Mouse (Mus musculus) gastrocnemius, postnatal 10 days (tissue): ENCODE data around the gene Vegfd. TPM values are rescaled to one million over a fixed set of nuclear protein-coding genes. Genes with fewer than 3 reads are reported as not detected.

Source experiments
- DNase-seq: peaks from one replicate; pipeline ENCODE4 v3.0.0; 2021; ENCODE audit warnings: mixed read lengths
- long read RNA-seq, 2 experiments: library from polyadenylated mRNA; stranded (forward); transcript quantifications; one replicate each; pipeline ENCODE4 v2.0.0; 2021
- total RNA-seq, 2 experiments: library from RNA; stranded (reverse); gene quantifications; 2 replicates each; pipeline ENCODE4 v1.2.3; 2021

The Vegfd gene
- total RNA-seq, result 1 to 10 TPM; 2.1 to 3.3 TPM
- long read RNA-seq, experiment 1, partial matches to known transcripts, result 1 of 1 reads
- long read RNA-seq, experiment 1, other reads (novel, unspliced or antisense), result 0 of 1 reads
- long read RNA-seq, experiment 2, partial matches to known transcripts, result 2 of 3 reads
- long read RNA-seq, experiment 2, other reads (novel, unspliced or antisense), result 0 of 3 reads

GRCm38 (mm10) chrX:164373081-164373480 is at the start of gene Vegfd:
TSS of gene Vegfd (plus strand) at chrX:164373378.
- peak; percentile 6 for DNase-seq

- DNase-seq, result no peak
Observed at GRCm38 (mm10) chrX:164323391-164323913, 49.7 kb upstream of the Vegfd start.

GRCm38 (mm10) chrX:164330351-164330750 is 42.8 kb upstream of the Vegfd start:
- DNase-seq, result no peak

GRCm38 (mm10) chrX:164330766-164331165 is 42.4 kb upstream of the Vegfd start:
- no peak for DNase-seq

GRCm38 (mm10) chrX:164338591-164338990 is 34.6 kb upstream of the Vegfd start:
- no peak for DNase-seq

- no peak for DNase-seq
Observed at GRCm38 (mm10) chrX:164345359-164345938, 27.7 kb upstream of the Vegfd start.

GRCm38 (mm10) chrX:164348937-164349336 is 24.2 kb upstream of the Vegfd start:
- DNase-seq, result no peak

GRCm38 (mm10) chrX:164365153-164365865 is 7.9 kb upstream of the Vegfd start:
- DNase-seq, result no peak

- DNase-seq, result no peak
Observed at GRCm38 (mm10) chrX:164370576-164370975, 2.6 kb upstream of the Vegfd start.

GRCm38 (mm10) chrX:164374586-164374985 is 1.4 kb downstream of the Vegfd start:
- no peak for DNase-seq

GRCm38 (mm10) chrX:164379721-164380120 is 6.5 kb downstream of the Vegfd start:
- no peak for DNase-seq

GRCm38 (mm10) chrX:164381618-164382408 is 8.6 kb downstream of the Vegfd start:
- DNase-seq, result peak; percentile 72

GRCm38 (mm10) chrX:164394091-164394490 is 20.9 kb downstream of the Vegfd start:
- DNase-seq, result no peak

GRCm38 (mm10) chrX:164398456-164398855 is 25.3 kb downstream of the Vegfd start:
- DNase-seq, result no peak

- no peak for DNase-seq
Observed at GRCm38 (mm10) chrX:164405080-164405649, 32.0 kb downstream of the Vegfd start.

- DNase-seq, result no peak
Observed at GRCm38 (mm10) chrX:164406133-164407022, 33.2 kb downstream of the Vegfd start.

- no peak for DNase-seq
Observed at GRCm38 (mm10) chrX:164408301-164408927, 35.2 kb downstream of the Vegfd start.

GRCm38 (mm10) chrX:164410562-164410961 is 37.4 kb downstream of the Vegfd start:
- DNase-seq, result no peak

GRCm38 (mm10) chrX:164416803-164417202 is 43.6 kb downstream of the Vegfd start:
- DNase-seq, result no peak

- DNase-seq, result no peak
Observed at GRCm38 (mm10) chrX:164418008-164418407, 44.8 kb downstream of the Vegfd start.
